Mouse (Mus musculus) midbrain, embryonic 10.5 days (tissue): ENCODE measurements around the gene Tdp2. TPM values are rescaled to one million over a fixed set of nuclear protein-coding genes. Genes with fewer than 3 reads are reported as not detected.
"Not testable (repeated sequence)": the region's sequence is repeated elsewhere in the genome, so short reads cannot be mapped to it uniquely, and the experiment has no call there.

Source experiments
- DNase-seq: peaks from one replicate; pipeline ENCODE4 v3.0.0-alpha.2; 2017; ENCODE audit warnings: low spot score
- H3K27ac ChIP-seq: fragments of 300-500 bp; sonication (generic); replicated peaks from 2 replicates; pipeline ENCODE4 v1.5.1; 2016; ENCODE audit warnings: mild to moderate bottlenecking
- H3K27me3 ChIP-seq: fragments of 300-500 bp; sonication (generic); 2 replicates; pipeline ENCODE4 v1.6.1; 2016; ENCODE audit warnings: low read depth, mild to moderate bottlenecking; ENCODE audit not compliant: poor library complexity, severe bottlenecking
- H3K36me3 ChIP-seq: fragments of 300-500 bp; sonication (generic); 2 replicates; pipeline ENCODE4 v1.6.1; 2016; ENCODE audit warnings: mild to moderate bottlenecking, moderate library complexity
- H3K4me1 ChIP-seq: fragments of 300-500 bp; sonication (generic); 2 replicates; pipeline ENCODE4 v1.6.1; 2016
- H3K4me3 ChIP-seq: fragments of 300-500 bp; sonication (generic); 2 replicates; pipeline ENCODE4 v1.5.1; 2016; ENCODE audit warnings: mild to moderate bottlenecking, moderate library complexity
- H3K9me3 ChIP-seq: fragments of 300-500 bp; sonication (generic); replicated peaks from 2 replicates; pipeline ENCODE4 v1.6.1; 2016; ENCODE audit warnings: mild to moderate bottlenecking
- WGBS: fragments of 180-500 bp; shearing (Covaris S2); methylation state at CpG from one replicate; pipeline ENCODE4 v1.1.7; 2016; 5-methylcytosine and 5-hydroxymethylcytosine counted together
- polyA plus RNA-seq: library from polyadenylated mRNA; unstranded; fragments of >200 nt; fragmentation: Nextera tagmentation; extraction: Ambion mirVana; gene quantifications from 2 replicates; pipeline ENCODE4 v1.2.1, GENCODE M21; 2016

Tdp2 gene
- polyA plus RNA-seq, 1 experiment from 2014 or later, result 78.6 TPM

- DNase-seq, result no peak
- H3K9me3 ChIP-seq, result no peaks in the 10 kb centered on the region
- H3K36me3 ChIP-seq, result peaks cover 33% of the 10 kb centered on the region
- no peaks in the 10 kb centered on the region for H3K27me3 ChIP-seq
- H3K27ac ChIP-seq, result peak overlapping the region; percentile 97
- peaks cover 30% of the 10 kb centered on the region for H3K4me1 ChIP-seq
- WGBS, result 6% methylated on average over 21 of the region's 21 CpGs
- H3K4me3 ChIP-seq, result peak overlapping the region; percentile 96
These were observed 792 bp downstream of the Tdp2 start for GRCm38 (mm10) chr13:24832131-24832810.

DNA sequence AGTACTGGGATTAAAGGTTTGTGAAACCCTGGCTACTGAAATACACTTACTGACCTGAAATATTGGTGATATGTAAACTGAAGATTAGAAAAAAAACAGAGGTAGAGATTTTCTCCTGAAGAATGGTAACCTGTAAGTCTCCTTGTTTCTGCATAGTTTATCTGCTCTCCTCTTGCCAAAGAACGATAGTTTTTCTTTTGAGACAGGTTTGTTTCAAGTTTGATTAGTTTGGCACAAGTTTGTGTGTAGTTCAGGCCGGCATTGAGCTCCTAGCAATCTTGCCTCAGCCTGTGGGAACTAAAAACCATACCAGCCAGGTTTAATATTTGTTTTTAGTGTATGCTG, 1.3 kb downstream of the Tdp2 start:
- Histone ChIP-seq H3K36me3 (peaks cover 38% of the 10 kb centered on the region), H3K27me3 (no peaks in the 10 kb centered on the region), H3K4me3 (peak overlapping the region; percentile 96), H3K9me3 (no peaks in the 10 kb centered on the region), H3K27ac (peak overlapping the region; percentile 97), H3K4me1 (peaks cover 28% of the 10 kb centered on the region)
- 82% methylated on average over 2 of the region's 2 CpGs for WGBS
- DNase-seq, result no peak

- H3K27me3 ChIP-seq, H3K27ac ChIP-seq, DNase-seq, H3K9me3 ChIP-seq, H3K4me3 ChIP-seq: not testable (repeated sequence)
- 95% methylated on average over 8 of the region's 8 CpGs for WGBS
- peaks cover 80% of the 10 kb centered on the region for H3K36me3 ChIP-seq
- H3K4me1 ChIP-seq, result peaks cover 14% of the 10 kb centered on the region
These were observed 6.3 kb downstream of the Tdp2 start for GRCm38 (mm10) chr13:24837765-24838164.

- Histone ChIP-seq H3K27me3 (no peaks in the 10 kb centered on the region), H3K27ac (no peak overlapping the region), H3K36me3 (peaks cover 69% of the 10 kb centered on the region), H3K4me1 (peaks cover 7% of the 10 kb centered on the region), H3K4me3 (no peak overlapping the region), H3K9me3 (no peaks in the 10 kb centered on the region)
- 83% methylated on average over 3 of the region's 3 CpGs for WGBS
- DNase-seq, result no peak
These were observed 8.4 kb downstream of the Tdp2 start for GRCm38 (mm10) chr13:24839831-24840230.

DNA sequence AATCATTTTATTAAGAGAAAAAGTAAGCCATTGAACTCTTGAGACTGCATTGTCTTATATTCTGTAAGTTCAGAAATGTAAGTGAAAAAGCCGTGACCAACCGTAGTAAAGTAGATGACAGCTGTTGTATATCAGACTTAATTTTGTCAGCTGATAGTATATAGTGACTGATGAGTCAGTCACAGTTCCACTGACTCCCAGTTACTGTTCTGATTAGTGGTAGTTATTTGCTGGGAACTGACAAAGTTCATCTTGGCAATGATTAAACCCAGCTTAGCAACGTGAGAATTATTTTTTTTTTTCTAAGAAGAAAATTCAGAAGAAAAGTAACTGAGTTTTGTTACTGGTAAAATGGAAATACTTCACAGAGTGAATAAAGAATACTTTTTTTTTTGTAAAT, 10.2 kb downstream of the Tdp2 start:
- 92% methylated on average over 3 of the region's 3 CpGs for WGBS
- no peaks in the 10 kb centered on the region for H3K27me3 ChIP-seq
- peaks cover 52% of the 10 kb centered on the region for H3K36me3 ChIP-seq

DNA sequence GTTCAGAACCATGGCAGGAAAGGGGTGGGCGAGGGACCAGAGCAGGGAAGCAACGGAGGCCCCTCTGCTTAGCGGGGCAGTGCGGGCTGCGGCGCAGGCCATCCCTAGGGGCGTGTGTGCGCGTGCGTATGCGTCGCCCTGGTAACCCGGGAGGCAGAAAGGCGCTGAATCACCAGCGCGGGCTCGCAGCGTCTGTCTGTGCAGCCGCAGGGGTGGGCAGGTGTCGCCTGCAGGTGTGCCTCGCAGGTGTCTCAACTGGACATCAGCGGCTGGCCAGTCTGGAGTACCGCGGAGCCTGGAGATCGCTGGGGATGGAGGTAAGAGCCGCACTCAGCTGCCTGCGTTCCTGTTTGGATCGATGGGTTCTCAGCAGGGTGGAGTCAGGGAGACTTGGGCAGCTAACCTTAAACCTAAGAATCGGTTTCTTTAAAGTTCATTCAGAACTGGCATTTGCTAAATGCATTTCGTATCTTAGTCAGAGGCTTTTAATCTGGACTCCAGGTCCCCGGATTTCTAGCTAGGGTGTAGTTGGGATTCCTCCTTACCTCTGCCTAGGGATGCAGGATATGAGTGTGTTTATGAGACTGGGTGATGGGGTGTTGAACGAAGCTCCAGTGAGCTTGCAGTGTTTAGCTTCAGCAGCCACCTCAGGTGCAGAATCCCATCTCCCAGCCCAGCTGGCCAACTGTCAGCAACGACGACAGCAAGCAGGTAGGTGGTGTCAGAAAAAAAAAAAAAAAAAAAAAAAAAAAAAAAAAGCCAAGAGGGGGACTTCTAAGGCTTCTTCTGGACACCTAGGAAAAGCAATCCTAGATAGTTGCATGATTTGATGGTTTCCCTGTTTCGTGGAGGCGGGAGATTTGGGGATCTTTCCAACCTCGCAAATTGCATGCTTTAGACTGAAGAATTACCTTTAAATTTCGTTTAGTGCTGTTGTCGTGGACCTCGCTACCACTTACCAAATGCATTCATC, 13.8 kb downstream of the Tdp2 start, which contains the start of gene D130043K22Rik:
D130043K22Rik (plus strand) TSS at position 153 of the 973 bp plus-strand sequence.
- Histone ChIP-seq H3K36me3 (peaks cover 23% of the 10 kb centered on the region), H3K4me1 (peaks cover 14% of the 10 kb centered on the region), H3K27me3 (no peaks in the 10 kb centered on the region), H3K4me3 (peak within 1 kb of the TSS; percentile 67), H3K9me3 (no peaks in the 10 kb centered on the region), H3K27ac (peak within 1 kb of the TSS; percentile 69)
- peak; percentile 73 for DNase-seq
- 12% methylated on average over 40 of the region's 40 CpGs for WGBS

More for the DNA sequence above, 10.2 kb downstream of the Tdp2 start:
- H3K9me3 ChIP-seq, result no peaks in the 10 kb centered on the region
- DNase-seq, result no peak
- H3K4me1 ChIP-seq, result peaks cover 14% of the 10 kb centered on the region
- no peak overlapping the region for H3K27ac ChIP-seq
- no peak overlapping the region for H3K4me3 ChIP-seq

GRCm38 (mm10) chr13:24849318-24849717, 17.8 kb downstream of the Tdp2 start:
- Histone ChIP-seq H3K27me3 (no peaks in the 10 kb centered on the region), H3K27ac (no peak overlapping the region), H3K36me3 (no peaks in the 10 kb centered on the region), H3K4me1 (peaks cover 12% of the 10 kb centered on the region), H3K4me3 (no peak overlapping the region), H3K9me3 (no peaks in the 10 kb centered on the region)
- 89% methylated on average over 4 of the region's 4 CpGs for WGBS
- no peak for DNase-seq

DNA sequence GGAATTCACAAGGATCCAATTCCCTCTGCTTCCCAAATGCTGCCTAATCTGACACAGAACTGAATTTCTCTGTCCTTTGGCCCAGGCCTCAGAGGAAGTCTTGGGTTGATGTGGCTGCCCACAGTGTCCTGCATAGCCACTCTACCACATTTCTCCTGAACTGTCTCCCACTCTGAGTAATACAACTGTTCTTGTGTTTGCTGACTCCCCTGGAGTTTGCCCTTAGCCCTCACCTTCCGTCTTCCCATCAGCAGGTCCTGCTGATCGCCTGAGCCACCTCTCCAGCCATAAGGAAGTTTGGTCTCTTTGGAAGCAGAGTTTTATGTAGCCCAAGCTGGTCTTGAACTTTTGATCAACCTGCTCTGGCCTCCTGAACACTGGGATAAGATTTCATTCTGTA, 20.5 kb downstream of the Tdp2 start:
- DNase-seq, result no peak
- H3K36me3 ChIP-seq, result no peaks in the 10 kb centered on the region
- no peaks in the 10 kb centered on the region for H3K27me3 ChIP-seq
- no peaks in the 10 kb centered on the region for H3K4me1 ChIP-seq
- H3K9me3 ChIP-seq, result no peaks in the 10 kb centered on the region
- no peak overlapping the region for H3K27ac ChIP-seq
- 88% methylated on average over 2 of the region's 2 CpGs for WGBS
- H3K4me3 ChIP-seq, result no peak overlapping the region

GRCm38 (mm10) chr13:24852570-24852969, 21.1 kb downstream of the Tdp2 start:
- Histone ChIP-seq H3K4me3 (no peak overlapping the region), H3K27me3 (no peaks in the 10 kb centered on the region), H3K9me3 (no peaks in the 10 kb centered on the region), H3K4me1 (no peaks in the 10 kb centered on the region), H3K36me3 (no peaks in the 10 kb centered on the region), H3K27ac (no peak overlapping the region)
- no peak for DNase-seq
- 87% methylated on average over 3 of the region's 3 CpGs for WGBS

GRCm38 (mm10) chr13:24859115-24859514, 27.6 kb downstream of the Tdp2 start:
- Histone ChIP-seq H3K27me3 (no peaks in the 10 kb centered on the region), H3K9me3 (no peaks in the 10 kb centered on the region), H3K4me3 (no peak overlapping the region), H3K27ac (no peak overlapping the region), H3K4me1 (no peaks in the 10 kb centered on the region), H3K36me3 (no peaks in the 10 kb centered on the region)
- DNase-seq, result no peak

- Histone ChIP-seq H3K4me1 (no peaks in the 10 kb centered on the region), H3K4me3 (no peak overlapping the region), H3K27me3 (no peaks in the 10 kb centered on the region), H3K36me3 (no peaks in the 10 kb centered on the region), H3K9me3 (no peaks in the 10 kb centered on the region), H3K27ac (no peak overlapping the region)
- DNase-seq, result no peak
- 79% methylated on average over 12 of the region's 12 CpGs for WGBS
These were observed 29.6 kb downstream of the Tdp2 start for GRCm38 (mm10) chr13:24861084-24861483.

GRCm38 (mm10) chr13:24862021-24862420, 30.5 kb downstream of the Tdp2 start:
- DNase-seq, result no peak
- H3K9me3 ChIP-seq, result no peaks in the 10 kb centered on the region
- no peak overlapping the region for H3K4me3 ChIP-seq
- H3K27ac ChIP-seq, result no peak overlapping the region
- peaks cover 8% of the 10 kb centered on the region; the same call in 1 of the 2 replicates for H3K4me1 ChIP-seq
- no peaks in the 10 kb centered on the region for H3K36me3 ChIP-seq
- H3K27me3 ChIP-seq, result no peaks in the 10 kb centered on the region
- WGBS, result 93% methylated on average over 7 of the region's 7 CpGs

GRCm38 (mm10) chr13:24862520-24862919, 31.0 kb downstream of the Tdp2 start:
- Histone ChIP-seq H3K27me3 (no peaks in the 10 kb centered on the region), H3K4me3 (no peak overlapping the region), H3K27ac (no peak overlapping the region), H3K9me3 (no peaks in the 10 kb centered on the region), H3K4me1 (peaks cover 10% of the 10 kb centered on the region; the same call in 1 of the 2 replicates), H3K36me3 (no peaks in the 10 kb centered on the region)
- WGBS, result 59% methylated on average over 7 of the region's 7 CpGs
- peak; percentile 30 for DNase-seq
